Mouse (Mus musculus) megakaryocyte, embryonic 14.5 days (primary cell): ENCODE data around the gene Fcgr2b.

Experiments used
- FLI1 ChIP-seq: IDR thresholded peaks from 2 replicates; pipeline ENCODE4 v1.6.1; 2012; ENCODE audit warnings: low read length, inconsistent platforms, mixed read lengths
- GATA1 ChIP-seq: IDR thresholded peaks from 3 replicates; pipeline ENCODE4 v1.6.1; 2012; ENCODE audit warnings: mixed read lengths, low read length, inconsistent platforms, borderline replicate concordance

DNA sequence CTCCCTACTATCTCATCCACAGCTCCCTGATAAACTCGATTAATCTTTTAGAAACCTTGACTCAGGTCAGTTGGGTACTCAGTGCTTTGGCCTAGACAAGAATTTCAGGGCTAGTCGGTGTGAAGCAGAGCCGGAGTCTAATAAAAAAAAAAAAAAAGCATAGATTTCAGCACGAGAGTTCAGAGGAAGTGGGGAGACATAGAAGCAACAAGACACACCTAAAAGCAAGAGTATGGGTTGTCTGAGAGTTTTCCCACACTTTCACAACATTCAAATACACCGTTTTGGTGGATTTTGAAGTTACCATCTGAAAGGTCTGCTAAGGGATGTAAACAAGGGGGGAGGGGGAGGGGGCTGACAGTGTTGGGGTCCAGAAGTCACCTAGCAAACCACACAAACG, 28.7 kb upstream of the Fcgr2b start:
- TF ChIP-seq GATA1 (no peak), FLI1 (no peak)
